Comparison of ENCODE assay signal across 8 mouse cellular contexts in genomic region chrX:48341141-48341540, GRCm38 (mm10). TPM values are rescaled to one million over a fixed set of nuclear protein-coding genes. Genes with fewer than 3 reads are reported as not detected.
DNase-seq lines count a peak whose midpoint lies in the region; ATAC-seq and TF ChIP-seq lines count a peak whose summit lies in the region.

Gene Bcorl1 (plus strand): TSS chrX:48341358.

- 0 out of 2 replicates have a peak, but pooled peaks cover 3% of the 10 kb centered on the region for H3K9me3 ChIP-seq in hindbrain, embryonic 16.5 days (ENCODE audit: control insufficient read depth, low read length)
- no peaks in the 10 kb centered on the region for H3K9me3 ChIP-seq in stomach, embryonic 14.5 days (ENCODE audit: control insufficient read depth, low read depth, low read length)

- peak within 1 kb of the TSS; percentile 77 for H3K27ac ChIP-seq in gastrocnemius, adult 2 months
- no peak within 1 kb of the TSS for H3K27ac ChIP-seq in hindbrain, embryonic 16.5 days (ENCODE audit: low read depth, low read length)
- peak within 1 kb of the TSS; percentile 78 for H3K27ac ChIP-seq in stomach, embryonic 14.5 days (ENCODE audit: low read length)

- H3K4me3 ChIP-seq in gastrocnemius, adult 2 months: peak within 1 kb of the TSS; percentile 82
- H3K4me3 ChIP-seq in hindbrain, embryonic 16.5 days (ENCODE audit: low read length): peak within 1 kb of the TSS; percentile 59
- peak within 1 kb of the TSS; percentile 51 for H3K4me3 ChIP-seq in stomach, embryonic 14.5 days (ENCODE audit: low read depth, low read length)

- ATAC-seq in cerebellum, adult (ENCODE audit: insufficient number of reproducible peaks, low FRiP score, low TSS enrichment): no peak
- ATAC-seq in hindbrain, embryonic 16.5 days: no peak
- ATAC-seq in megakaryocyte, adult 5-6 weeks (ENCODE audit: poor library complexity, severe bottlenecking): peak; percentile 19; the same call in 1 of the 2 replicates
- ATAC-seq in stomach, embryonic 14.5 days (ENCODE audit: insufficient number of reproducible peaks, insufficient read depth, low FRiP score, low read depth): peak; percentile 57

- 13% methylated on average over 5 of the region's 33 CpGs for WGBS in hindbrain, embryonic 16.5 days
- WGBS in stomach, embryonic 14.5 days: 11% methylated on average over 27 of the region's 33 CpGs

- H3K4me1 ChIP-seq in hindbrain, embryonic 16.5 days (ENCODE audit: control insufficient read depth, insufficient read depth, low read depth, low read length): peaks cover 7% of the 10 kb centered on the region; the same call in 1 of the 2 replicates
- no peaks in the 10 kb centered on the region for H3K4me1 ChIP-seq in stomach, embryonic 14.5 days (ENCODE audit: control insufficient read depth, insufficient read depth, low read length)

- peak within 1 kb of the TSS; percentile 65 for H3K9ac ChIP-seq in hindbrain, embryonic 16.5 days (ENCODE audit: low read depth, low read length)
- peak within 1 kb of the TSS; percentile 33 for H3K9ac ChIP-seq in stomach, embryonic 14.5 days (replicated peaks; ENCODE audit: low read depth, low read length)

- intact Hi-C loops in gastrocnemius, adult 2 months (cut with DNase I): loop anchor here (5.0 kb wide), 1 partner anchor 171 kb away; the partner anchor contains the start of gene Aifm1
- intact Hi-C loops in left cerebral cortex, postnatal 14 days (cut with DNase I): loop anchor here (5.0 kb wide), 1 partner anchor 54 kb away; no protein-coding TSS in a partner anchor

- H3K4me2 ChIP-seq in hindbrain, embryonic 16.5 days (ENCODE audit: low read length): peak within 1 kb of the TSS; percentile 73
- H3K4me2 ChIP-seq in stomach, embryonic 14.5 days (replicated peaks; ENCODE audit: low read depth, low read length): peak within 1 kb of the TSS; percentile 57

- no peak for TF ChIP-seq CTCF in gastrocnemius, adult 2 months (IDR thresholded peaks at IDR 0.05)

- peak; percentile 34 for DNase-seq in cerebellum, adult 11-12 months
- peak; percentile 22 to 30 for DNase-seq in cerebellum, adult 18-20 months
- peak; percentile 67 for DNase-seq in gastrocnemius, adult 2 months
- peak in 1 of 2 experiments; percentile 6 for DNase-seq in left cerebral cortex, postnatal 14 days (ENCODE audit: low spot score in 2 of 2)

- H3K27me3 ChIP-seq in hindbrain, embryonic 16.5 days (replicated peaks; ENCODE audit: control insufficient read depth, insufficient read depth, low read length): no peaks in the 10 kb centered on the region
- H3K27me3 ChIP-seq in stomach, embryonic 14.5 days (ENCODE audit: control insufficient read depth, insufficient read depth, low read length): no peaks in the 10 kb centered on the region

- no peaks in the 10 kb centered on the region for H3K36me3 ChIP-seq in hindbrain, embryonic 16.5 days (ENCODE audit: control insufficient read depth, insufficient read depth, low read length)
- H3K36me3 ChIP-seq in stomach, embryonic 14.5 days (ENCODE audit: control insufficient read depth, insufficient read depth, low read length): no peaks in the 10 kb centered on the region

RNA-seq across cellular contexts. Expression of gene Bcorl1, which starts in this region (rescaled TPM):
- total RNA-seq in gastrocnemius, adult 2 months (2021): 1 to 10 TPM; 6.7 to 7.0 TPM
- 6.8 and 7.3 TPM in 2 replicates for polyA plus RNA-seq in hindbrain, embryonic 16.5 days (2015; fragmentation: Nextera tagmentation; extraction: Ambion mirVana)
- 10 to 100 TPM; 18.0 to 19.3 TPM for total RNA-seq in left cerebral cortex, postnatal 14 days (2021)
- 4.6 and 5.5 TPM in 2 replicates for total RNA-seq in megakaryocyte, adult 5-6 weeks (2015)
- total RNA-seq in megakaryocyte, adult 5-6 weeks (2017): 3.3 and 4.0 TPM in 2 replicates
- polyA plus RNA-seq in stomach, embryonic 14.5 days (2014; fragmentation: Nextera tagmentation; extraction: Ambion mirVana): 8.0 and 9.3 TPM in 2 replicates

Comparison
In these comparisons a context has a peak if more than half of its experiments do, and no peak if none do; other contexts are left out.
1. ATAC-seq: peak in megakaryocyte, adult 5-6 weeks (single experiment) and stomach, embryonic 14.5 days (single experiment); none in cerebellum, adult (single experiment) and hindbrain, embryonic 16.5 days (single experiment).
2. Peak in every context shown above with its lines, with median percentiles within 50 percentile points of each other: H3K4me3 ChIP-seq.